Mouse (Mus musculus) bone marrow, adult 2 months (tissue): Measurements from ENCODE around the gene Lsm12. TPM values are rescaled to one million over a fixed set of nuclear protein-coding genes. Genes with fewer than 3 reads are reported as not detected.

Source experiments
- H3K27ac ChIP-seq: fragments of 200-500 bp; 2 replicates; pipeline ENCODE4 v1.5.1; 2012; ENCODE audit warnings: low read depth, mild to moderate bottlenecking, control low read depth, inconsistent platforms, low read length; ENCODE audit not compliant: control insufficient read depth, poor library complexity, insufficient read depth
- H3K4me1 ChIP-seq: fragments of 200-500 bp; 2 replicates; pipeline ENCODE4 v1.6.1; 2011; ENCODE audit warnings: low read length; ENCODE audit not compliant: control insufficient read depth, insufficient read depth
- H3K4me3 ChIP-seq: fragments of 200-500 bp; replicated peaks from 2 replicates; pipeline ENCODE3; 2011; ENCODE audit warnings: mild to moderate bottlenecking, low read depth, low read length, control low read depth; ENCODE audit not compliant: control insufficient read depth
- CTCF ChIP-seq: fragments of 200-500 bp; IDR thresholded peaks from 2 replicates; pipeline ENCODE4 v1.5.1; 2011; ENCODE audit warnings: low read length, control low read depth; ENCODE audit not compliant: control insufficient read depth, insufficient read depth
- POLR2A ChIP-seq: fragments of 200-500 bp; IDR thresholded peaks from 2 replicates; pipeline ENCODE4 v1.6.1; 2011; ENCODE audit warnings: low read depth, mild to moderate bottlenecking, control low read depth, low read length, borderline replicate concordance; ENCODE audit not compliant: control insufficient read depth
- WGBS: fragments of 180-500 bp; shearing (Covaris S2); methylation state at CpG from one replicate; pipeline ENCODE4 v1.1.7; 2018; 5-methylcytosine and 5-hydroxymethylcytosine counted together
- polyA plus RNA-seq: library from polyadenylated mRNA; stranded (reverse); fragments of >200 nt; gene quantifications from 2 replicates; pipeline ENCODE4 v1.2.4, GENCODE M21; 2011; ENCODE audit warnings: low replicate concordance; ENCODE audit not compliant: missing spikeins, insufficient read depth, insufficient read length

Lsm12 gene
- polyA plus RNA-seq, 1 experiment: 43.4 TPM

DNA sequence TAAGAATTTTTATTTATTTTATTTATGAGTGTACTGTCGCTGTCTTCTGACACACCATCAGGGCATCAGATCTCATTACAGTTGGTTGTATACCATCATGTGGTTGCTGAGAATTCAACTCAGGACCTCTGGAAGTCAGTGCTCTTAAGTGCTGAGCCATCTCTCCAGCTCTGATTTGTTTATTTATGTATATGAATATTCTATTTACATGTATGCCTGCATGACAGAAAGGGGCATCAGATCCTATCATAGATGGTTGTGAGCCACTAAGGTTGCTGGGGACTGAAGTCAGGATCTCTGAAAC lies 28.4 kb downstream of the Lsm12 start:
- 22% methylated on average over 1 of the region's 1 CpGs for WGBS
- H3K4me1 ChIP-seq: peaks cover 1% of the 10 kb centered on the region
- H3K27ac ChIP-seq: no peak overlapping the region
- TF ChIP-seq POLR2A (no peak), CTCF (no peak)
- no peak overlapping the region for H3K4me3 ChIP-seq

DNA sequence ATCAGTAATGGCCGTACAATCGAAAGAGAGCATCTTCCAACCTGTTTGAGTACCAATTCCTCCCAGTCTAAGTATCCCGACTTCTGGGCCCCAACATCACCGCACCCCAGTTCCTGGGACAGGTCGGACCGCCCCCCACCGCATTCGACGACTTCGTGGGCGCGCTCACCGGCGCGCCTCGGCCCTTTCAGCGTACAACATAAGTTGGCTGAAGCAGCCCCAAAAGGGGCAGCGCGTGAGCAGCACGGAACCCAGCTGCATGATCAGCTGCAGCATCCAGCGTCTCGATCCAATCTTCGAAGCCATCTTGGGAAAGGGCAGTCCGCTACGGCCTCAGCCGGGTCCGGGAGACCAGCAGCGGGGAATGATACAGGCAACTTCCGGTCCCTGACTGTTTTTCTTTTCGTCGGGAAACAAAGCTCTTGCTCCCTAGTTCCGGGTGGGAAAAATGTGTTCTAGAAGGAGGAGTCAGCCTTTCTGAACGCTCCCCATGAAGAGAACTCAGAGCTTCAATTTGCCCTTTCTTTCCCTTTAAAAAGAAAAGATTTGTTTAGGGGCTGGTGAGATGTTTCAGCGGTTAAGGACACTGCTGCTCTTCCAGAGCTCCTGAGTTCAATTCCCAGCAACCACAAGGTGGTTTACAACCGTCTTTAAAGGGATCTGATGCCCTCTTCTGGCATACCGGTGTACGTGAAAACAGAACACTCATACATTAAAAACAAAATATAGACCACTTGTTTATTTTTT lies 28.9 kb downstream of the Lsm12 start, which contains the start of gene Tmem101:
TSS of gene Tmem101 (minus strand) at position 366 of the 747 bp plus-strand sequence.
- TF ChIP-seq CTCF: no peak
- TF ChIP-seq POLR2A: peak; percentile 55; the same call in 1 of the 2 replicates
- Histone ChIP-seq H3K27ac (0 out of 2 replicates have a peak within 1 kb of the TSS, but pooled peaks have one; percentile 10), H3K4me3 (peak within 1 kb of the TSS; percentile 84), H3K4me1 (peaks cover 1% of the 10 kb centered on the region)
- WGBS: under 1% methylated on average over 37 of the region's 37 CpGs

DNA sequence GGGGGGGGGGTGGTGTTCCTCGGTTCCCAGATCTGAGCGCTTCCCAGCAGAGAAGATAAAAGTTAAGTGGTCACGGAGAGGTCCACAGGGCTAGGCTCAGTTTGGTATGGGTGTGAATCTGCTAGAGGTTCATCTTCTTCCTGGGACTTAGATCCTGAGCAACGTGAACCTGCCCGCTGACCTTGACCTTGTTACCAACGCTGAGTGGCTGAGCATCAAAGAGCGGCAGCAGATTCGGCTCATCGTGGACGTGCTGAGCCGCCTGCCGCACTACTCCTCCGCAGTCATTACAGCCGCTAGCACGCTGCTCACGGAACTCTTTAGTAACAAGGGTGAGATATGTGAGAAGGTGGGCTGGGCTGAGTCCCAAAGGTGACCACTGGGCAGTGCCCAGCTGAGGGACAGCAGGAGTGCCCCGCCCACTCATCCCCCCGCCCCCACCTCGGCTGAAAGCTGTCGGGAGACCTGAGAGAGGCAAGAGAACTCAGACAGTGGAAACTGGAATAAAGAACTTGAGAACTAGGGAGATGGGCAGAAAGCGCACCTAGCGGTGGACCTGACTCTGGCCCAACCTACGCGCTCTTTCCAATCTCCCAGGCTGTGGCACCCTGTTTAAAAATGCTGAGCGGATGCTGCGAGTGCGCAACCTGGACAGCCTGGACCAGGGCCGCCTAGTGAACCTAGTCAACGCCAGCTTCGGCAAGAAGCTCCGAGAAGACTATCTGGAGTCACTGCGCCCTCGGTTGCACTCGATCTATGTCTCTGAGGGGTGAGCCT lies 37.7 kb downstream of the Lsm12 start:
- TF ChIP-seq CTCF (no peak), POLR2A (no peak)
- Histone ChIP-seq H3K4me1 (peaks cover 1% of the 10 kb centered on the region; the same call in 1 of the 2 replicates), H3K4me3 (no peak overlapping the region), H3K27ac (no peak overlapping the region)
- 16% methylated on average over 34 of the region's 34 CpGs for WGBS

DNA sequence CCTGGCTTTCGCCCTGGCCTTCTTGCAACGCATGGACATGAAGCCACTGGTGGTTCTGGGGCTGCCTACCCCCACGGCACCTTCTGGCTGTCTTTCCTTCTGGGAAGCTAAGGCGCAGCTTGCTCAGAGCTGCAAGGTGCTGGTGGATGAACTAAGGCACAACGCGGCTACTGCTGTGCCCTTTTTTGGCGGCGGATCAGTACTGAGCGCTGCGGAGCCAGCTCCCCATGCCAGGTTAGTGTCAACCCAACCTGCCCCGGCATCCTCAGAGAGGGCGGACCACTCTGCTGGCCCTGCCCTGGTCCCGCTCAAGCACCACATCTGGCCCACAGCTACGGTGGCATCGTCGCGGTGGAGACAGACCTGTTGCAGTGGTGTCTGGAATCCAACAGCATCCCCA lies 38.6 kb downstream of the Lsm12 start:
- H3K4me1 ChIP-seq: peaks cover 1% of the 10 kb centered on the region; the same call in 1 of the 2 replicates
- no peak for TF ChIP-seq CTCF
- TF ChIP-seq POLR2A: no peak
- H3K4me3 ChIP-seq: peak overlapping the region; percentile 30
- H3K27ac ChIP-seq: no peak overlapping the region
- 10% methylated on average over 17 of the region's 17 CpGs for WGBS

DNA sequence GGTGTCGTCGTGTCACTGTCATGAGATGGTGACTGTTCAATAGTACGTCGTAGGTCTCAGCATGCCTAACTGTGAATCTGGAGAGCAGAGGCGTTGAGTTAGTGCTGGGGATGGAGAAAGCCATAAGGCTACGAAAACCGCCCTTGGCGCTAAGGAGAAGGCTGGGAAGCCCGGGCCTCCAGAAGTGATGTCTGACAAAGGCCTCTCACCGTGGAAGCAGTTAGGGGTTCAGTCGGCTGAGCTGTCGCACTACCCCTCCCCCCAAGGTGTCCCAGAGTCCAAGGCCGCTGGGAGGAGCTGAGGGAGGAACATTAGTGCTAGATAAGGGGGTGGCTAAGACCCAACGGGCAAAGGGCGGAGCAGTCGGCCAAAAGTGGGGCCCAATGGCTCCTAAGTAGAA lies 39.1 kb downstream of the Lsm12 start:
- Histone ChIP-seq H3K4me1 (peaks cover 1% of the 10 kb centered on the region; the same call in 1 of the 2 replicates), H3K27ac (no peak overlapping the region), H3K4me3 (peak overlapping the region; percentile 44)
- no peak for TF ChIP-seq POLR2A
- TF ChIP-seq CTCF: no peak
- WGBS: 7% methylated on average over 16 of the region's 16 CpGs

DNA sequence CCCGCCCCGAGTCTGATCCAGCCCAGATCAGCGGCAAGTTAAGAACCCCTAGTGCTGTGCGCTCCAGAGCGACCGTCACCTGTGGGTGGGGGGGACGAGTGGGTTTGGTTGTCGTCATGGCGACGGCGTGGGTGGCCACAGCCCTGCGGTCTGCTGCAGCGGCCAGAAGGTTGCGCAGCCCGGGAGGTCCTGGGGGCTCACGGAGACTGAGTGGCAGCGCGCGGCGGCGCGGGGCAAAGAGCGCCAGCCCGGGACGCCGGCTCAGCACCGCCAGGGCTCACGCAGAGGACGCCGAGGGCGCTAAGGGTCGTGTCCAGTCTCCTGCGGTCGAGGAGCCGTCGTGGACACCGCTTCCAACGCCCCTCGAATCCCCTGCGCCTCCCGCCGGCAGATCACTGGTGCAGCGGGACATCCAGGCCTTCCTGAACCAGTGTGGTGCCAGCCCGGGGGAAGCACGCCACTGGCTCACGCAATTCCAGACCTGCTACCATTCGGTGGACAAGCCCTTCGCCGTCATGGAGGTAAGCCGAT lies 39.6 kb downstream of the Lsm12 start, which contains the start of gene Nags:
TSS of gene Nags (plus strand) at position 43 of the 531 bp plus-strand sequence.
- no peak for TF ChIP-seq POLR2A
- no peak for TF ChIP-seq CTCF
- Histone ChIP-seq H3K4me3 (peak within 1 kb of the TSS; percentile 44), H3K4me1 (peaks cover 1% of the 10 kb centered on the region; the same call in 1 of the 2 replicates), H3K27ac (no peak within 1 kb of the TSS; the same call in 1 of the 2 replicates)
- WGBS: 3% methylated on average over 50 of the region's 50 CpGs

DNA sequence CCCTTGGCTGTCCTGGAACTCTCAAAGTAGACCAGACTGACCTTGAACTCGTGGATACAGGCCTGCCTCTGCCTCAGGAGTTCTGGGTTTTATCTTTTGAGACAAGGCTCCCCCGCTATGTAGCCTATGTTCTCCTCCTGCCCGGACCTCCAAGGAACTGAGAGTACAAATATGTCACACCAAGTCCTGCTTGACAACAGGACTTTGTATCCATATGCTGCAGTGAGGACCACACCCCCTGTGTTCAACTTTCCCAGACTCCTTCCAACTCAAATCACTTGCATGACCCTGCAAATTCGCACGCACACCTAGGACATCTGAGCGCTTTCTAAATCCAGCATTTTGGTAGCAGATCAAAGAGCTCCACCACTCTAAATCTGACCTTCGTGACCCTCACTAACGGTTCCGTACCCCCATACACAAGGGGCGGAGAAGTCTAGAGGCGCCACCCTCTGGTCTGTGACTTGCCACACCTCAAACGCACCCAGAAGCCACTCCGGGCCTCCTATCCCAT lies 40.1 kb downstream of the Lsm12 start:
- WGBS: 22% methylated on average over 13 of the region's 13 CpGs
- H3K27ac ChIP-seq: no peak overlapping the region
- no peak for TF ChIP-seq POLR2A
- TF ChIP-seq CTCF: no peak

DNA sequence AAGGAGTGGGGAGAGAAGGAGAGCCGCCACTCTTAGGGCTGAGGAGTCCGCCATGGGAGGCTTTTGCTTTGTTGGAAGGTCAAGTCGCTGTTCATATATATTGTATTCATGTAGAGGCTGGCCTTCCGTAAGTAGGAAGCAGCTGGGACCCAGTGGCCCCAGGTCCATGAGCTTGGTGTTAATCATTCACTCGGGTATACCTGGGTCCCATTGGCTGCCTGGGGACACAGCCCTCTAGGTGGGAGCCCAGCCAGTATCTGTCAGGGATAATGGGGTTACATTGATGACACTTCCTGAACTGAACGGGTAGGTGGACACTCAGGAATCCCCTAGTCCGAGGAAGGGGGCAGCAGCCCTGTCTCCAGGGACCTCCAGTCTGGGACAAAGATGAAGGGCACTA lies 42.7 kb downstream of the Lsm12 start:
- WGBS: 70% methylated on average over 7 of the region's 7 CpGs
- peaks cover 1% of the 10 kb centered on the region; the same call in 1 of the 2 replicates for H3K4me1 ChIP-seq
- no peak overlapping the region for H3K27ac ChIP-seq
- H3K4me3 ChIP-seq: no peak overlapping the region
- TF ChIP-seq POLR2A: no peak
- TF ChIP-seq CTCF: no peak

More for the DNA sequence above, 40.1 kb downstream of the Lsm12 start:
- H3K4me1 ChIP-seq: peaks cover 1% of the 10 kb centered on the region; the same call in 1 of the 2 replicates
- H3K4me3 ChIP-seq: no peak overlapping the region
